Mouse (Mus musculus): ENCODE measurements around the gene Rdh19.

The Rdh19 gene

DNA sequence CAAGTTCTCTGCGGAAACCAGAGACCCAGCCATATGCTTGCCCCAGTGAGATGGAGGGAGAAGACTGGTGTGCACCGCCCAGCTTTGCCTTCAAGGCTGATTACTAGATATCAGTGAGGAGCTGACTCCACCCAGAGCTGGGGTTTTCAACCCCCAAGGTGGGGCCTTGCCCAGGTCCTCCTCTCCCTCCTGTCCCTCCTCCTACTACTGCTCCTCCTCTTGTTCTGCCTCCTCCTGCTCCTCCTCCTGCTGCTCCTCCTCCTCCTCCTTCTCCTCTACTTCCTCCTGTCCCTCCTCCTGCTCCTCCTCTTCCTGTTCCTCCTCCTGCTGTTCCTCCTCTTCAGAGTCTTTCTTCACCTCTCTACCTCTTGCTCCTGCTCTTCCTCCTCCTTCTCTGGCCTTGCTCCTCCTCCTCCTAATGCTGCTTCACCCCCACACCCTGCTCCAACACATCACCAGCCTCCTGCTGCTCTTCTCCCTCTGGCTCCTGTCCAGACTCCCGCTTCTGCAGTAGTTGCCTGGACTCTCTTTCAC is 29.5 kb downstream of the Rdh19 start:
- DNase-seq (ENCODE audit: low spot score), result peak; percentile 44

DNA sequence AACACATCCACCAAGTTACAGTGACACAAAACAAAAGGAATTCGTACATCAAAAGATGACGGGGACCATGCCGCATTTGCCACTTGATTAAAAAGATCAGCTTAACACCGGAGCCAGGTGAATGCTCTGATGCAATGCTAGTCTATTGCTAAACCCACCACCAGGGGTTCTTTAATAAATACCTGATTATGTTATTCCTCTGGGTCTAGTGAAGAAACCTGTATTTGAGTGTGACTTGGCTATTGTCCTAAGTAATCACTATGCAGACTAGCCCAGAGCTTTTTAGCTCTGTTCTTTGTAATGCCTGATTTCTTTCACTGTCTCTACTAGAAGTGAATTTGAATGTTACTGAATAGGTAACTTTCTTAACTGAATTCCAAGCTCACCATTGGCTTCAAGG is 31.3 kb downstream of the Rdh19 start:
- no peak for DNase-seq (ENCODE audit: low spot score)

DNA sequence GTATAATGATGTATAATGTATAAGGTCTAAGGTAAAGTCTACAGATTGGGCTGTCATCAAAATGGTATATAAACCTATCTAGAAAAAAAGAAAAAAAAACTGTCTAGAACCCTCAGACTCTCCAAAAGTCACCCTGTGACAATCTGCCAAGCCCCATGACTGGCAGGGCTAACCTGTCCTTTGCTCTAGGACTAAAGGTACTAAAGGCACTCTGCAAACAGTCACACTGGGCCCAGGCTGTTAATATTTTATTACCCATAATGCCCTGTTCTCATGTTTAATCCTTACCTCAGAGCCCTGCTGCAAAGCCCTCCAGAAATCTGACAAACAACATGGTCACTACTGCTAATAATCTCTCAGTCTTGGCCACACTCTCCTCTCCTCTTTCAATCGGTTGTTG is 36.8 kb downstream of the Rdh19 start:
- no peak for DNase-seq (ENCODE audit: low spot score)

DNA sequence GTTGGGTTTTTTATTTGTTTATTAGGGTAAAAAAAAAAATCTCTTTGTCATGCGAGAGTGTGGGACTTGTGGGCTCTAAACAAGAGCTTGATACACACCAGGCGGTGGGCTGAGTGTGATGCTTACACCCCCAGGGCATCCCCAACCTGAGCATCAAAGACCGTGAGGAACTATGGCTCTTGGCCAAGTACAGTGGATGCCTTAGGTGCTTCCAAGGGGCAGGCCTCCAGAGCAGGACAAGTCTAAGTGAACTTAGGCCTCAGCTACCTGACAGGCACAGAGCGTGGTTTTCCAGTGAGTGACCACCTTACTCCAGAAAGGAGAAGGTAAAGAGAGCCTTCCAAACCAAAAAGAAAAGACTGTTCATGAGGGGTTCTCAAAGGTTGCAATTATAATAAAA is 37.2 kb downstream of the Rdh19 start:
- no peak for DNase-seq (ENCODE audit: low spot score)

DNA sequence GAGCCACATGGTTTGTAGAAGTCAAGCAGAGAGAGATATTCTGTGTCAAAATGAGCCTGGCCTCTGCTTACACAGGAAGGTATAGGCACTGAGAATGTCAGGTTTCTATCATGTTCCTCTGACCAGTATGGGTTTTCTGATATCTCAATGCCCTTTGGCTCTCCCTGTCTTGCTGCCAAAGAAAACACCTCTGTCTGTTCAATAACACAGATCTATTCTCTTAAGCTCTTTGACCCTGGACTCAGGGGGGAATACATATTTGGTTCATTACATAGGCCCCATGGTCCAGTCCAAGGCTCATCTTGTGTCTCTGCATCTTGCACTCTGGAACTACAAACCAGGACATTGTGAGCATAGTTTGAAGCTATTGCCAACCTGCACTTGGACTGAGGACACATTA is 38.9 kb downstream of the Rdh19 start, which contains the start of gene Rdh7:
Rdh7 (minus strand) TSS at position 213 of the 400 bp plus-strand sequence.
- no peak for DNase-seq (ENCODE audit: low spot score)

DNA sequence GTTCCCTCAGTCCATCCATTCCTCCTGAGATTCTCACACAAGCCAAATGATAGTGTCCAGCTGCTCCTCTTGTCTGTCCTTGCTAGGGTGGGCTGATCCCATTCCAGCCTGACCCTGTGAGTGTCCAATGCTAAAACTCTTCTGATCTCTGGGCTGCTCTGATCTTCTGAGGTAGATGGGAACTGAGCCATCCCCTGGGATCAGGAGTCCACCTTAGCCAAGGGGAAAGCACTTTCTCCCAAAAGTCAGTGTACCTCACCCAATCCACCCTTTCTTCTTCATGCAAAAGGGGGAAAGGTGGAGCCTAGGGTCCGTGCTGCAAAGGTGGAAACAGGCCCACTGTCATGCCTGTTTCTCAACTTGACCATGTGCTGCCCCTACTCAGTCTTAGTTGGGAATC is 41.8 kb downstream of the Rdh19 start:
- no peak for DNase-seq (ENCODE audit: low spot score)

DNA sequence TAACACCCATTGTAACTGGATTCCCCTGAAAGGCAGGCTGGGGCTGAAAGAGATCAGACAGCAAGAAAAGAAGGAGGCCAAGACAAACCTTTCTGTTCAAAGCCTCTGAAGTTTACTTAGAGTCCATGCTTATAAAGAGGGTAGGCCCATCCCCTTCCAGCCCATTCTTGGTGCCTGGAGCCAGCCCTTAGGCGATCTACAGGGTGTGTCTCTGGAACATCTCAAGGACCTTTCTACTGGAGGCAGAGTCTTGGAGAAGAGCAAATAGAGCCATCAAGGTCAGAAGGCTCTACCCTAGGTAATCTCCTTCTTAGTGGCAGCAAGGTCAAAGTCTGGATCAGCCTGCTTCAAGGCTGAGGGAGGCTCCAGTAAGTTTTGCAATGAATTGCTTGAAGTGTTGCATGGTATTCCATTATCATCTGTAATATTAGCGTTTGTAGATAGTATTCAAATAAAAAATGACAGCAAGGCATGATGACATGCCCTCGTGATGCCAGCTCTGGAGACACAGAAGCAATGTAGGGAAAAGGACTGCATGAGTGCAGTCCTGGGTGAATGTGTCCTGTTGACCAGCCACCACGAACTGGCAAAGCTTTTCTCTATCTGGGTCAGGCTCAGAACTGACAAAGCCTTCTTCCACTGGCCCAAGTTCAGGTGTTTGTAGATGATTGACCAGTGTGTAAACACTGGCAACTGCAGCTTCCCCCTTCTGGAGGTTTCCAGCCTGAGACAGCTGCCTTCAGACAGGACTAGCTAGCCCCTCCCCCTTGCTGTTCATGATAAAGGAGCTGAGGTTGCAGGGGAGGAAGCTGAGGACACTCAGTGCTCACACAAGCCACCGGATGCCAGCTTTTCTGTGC is 43.7 kb downstream of the Rdh19 start:
- DNase-seq (ENCODE audit: low spot score), result peak; percentile 62

DNA sequence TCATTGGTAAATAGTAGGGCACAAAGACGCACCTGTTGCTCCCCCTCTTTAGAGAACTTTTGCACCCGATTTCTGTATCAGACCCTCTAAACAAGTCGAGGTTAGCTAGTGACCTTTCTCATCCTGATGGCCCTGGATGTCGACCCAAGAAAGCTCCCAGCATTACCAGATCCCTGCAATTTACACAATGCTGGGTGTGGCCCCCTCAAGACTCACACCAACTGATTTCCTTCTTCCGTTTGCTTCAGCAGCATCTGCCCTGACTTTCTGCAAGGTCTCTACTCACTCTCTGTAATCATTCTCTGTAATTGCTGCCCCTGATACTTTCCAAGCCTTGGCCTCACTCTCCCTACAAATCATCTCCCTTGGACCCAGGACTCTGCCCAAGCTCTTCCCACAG is 47.0 kb downstream of the Rdh19 start:
- DNase-seq (ENCODE audit: low spot score), result no peak

DNA sequence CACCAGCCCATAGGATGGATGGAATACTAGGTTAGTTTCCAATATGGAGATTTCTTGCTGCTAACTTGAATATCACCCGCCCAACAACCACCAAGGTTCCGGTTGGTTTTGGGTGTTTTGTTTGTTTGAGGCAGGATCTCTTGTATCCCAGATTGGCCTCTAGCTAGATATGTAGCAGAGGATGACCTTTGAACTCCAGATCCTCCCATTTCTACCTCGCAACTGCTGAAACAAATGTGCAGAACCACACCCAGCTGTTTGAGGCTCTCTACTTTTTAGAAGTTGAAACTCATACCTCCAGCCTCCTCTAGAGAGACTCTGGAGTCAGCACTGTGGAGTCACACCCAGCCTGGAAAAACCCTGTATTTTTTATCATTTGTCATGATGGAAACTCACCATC is 47.8 kb downstream of the Rdh19 start:
- DNase-seq (ENCODE audit: low spot score), result no peak

DNA sequence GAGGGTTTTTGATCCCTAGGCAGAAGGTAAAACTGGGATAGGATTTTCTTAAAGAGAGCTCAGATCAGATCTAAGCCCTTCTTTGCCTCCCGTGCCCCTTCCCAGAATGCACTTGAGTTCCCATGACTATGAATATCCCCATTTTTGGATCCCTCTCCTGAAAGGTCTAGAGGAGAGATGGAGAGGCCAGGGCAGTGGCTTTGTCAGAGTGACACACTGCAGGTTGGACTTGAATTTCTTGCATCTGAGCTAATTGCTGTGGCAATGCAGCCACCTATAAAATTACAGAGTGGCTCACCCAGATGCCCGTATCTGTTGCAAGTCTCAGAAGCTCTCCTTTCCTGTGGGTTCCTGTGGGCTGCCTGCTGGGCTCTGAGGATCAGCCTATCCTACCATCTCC is 48.5 kb downstream of the Rdh19 start, which contains the start of gene Sdr9c7:
Sdr9c7 (plus strand) TSS at position 301 of the 400 bp plus-strand sequence.
- DNase-seq (ENCODE audit: low spot score), result no peak

DNA sequence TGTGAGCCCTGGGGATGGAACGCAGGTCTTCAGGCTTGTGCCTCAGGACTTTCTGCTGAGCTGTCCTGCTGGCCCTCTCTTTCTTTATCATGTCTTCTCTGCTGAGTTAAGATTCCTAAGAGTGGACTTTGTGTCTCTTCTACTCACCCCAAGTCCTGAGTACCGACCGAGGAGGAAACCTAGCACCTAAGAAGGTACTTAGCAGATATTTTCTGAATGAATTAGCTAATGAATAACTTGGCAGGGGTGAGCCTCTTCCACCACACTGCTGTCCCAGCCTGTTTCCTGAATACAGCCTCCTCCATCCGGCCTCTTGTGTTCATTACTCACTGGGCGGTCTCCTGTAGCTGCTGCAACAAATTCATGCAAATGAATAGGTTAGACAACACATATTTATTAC is 50.1 kb downstream of the Rdh19 start:
- DNase-seq (ENCODE audit: low spot score), result no peak

DNA sequence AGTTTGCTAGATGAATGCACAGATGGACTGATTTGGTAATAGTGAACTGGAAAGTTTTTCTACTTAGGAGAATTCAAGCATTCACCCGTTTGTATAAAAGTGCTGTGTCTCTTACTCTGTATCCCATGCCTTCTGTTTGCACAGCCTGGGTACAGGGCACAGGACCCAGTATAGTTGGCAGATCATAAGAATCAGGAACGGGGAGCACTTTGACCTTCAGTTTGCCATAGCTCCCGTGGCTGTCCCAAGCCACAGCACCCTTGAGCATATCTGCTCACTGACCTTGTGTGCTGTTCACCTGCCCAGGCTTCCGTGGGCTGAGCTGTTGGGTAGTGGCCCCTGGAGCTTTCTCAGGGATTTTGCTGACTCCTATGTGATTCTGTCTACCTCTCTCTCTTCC is 52.0 kb downstream of the Rdh19 start:
- DNase-seq (ENCODE audit: low spot score), result no peak

DNA sequence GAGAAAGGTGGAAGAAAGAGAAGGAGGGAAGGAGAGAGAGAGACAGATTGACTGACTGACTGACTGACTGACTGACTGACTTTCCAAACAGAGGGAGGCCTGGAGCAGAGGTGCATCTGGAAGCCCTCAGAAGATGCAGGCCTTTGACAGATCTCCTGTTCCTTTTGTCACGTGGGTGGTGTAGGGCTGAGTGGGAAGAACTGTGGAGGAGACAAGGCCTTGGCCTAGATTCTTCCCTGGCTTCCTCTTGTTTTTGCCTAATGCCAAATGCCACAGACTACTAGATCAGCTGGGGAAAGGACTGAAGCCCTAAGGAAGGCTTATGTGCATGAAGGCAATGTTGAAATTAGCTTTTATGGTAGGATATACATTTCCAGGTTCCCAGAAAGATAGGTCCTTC is 53.4 kb downstream of the Rdh19 start:
- DNase-seq (ENCODE audit: low spot score), result no peak

DNA sequence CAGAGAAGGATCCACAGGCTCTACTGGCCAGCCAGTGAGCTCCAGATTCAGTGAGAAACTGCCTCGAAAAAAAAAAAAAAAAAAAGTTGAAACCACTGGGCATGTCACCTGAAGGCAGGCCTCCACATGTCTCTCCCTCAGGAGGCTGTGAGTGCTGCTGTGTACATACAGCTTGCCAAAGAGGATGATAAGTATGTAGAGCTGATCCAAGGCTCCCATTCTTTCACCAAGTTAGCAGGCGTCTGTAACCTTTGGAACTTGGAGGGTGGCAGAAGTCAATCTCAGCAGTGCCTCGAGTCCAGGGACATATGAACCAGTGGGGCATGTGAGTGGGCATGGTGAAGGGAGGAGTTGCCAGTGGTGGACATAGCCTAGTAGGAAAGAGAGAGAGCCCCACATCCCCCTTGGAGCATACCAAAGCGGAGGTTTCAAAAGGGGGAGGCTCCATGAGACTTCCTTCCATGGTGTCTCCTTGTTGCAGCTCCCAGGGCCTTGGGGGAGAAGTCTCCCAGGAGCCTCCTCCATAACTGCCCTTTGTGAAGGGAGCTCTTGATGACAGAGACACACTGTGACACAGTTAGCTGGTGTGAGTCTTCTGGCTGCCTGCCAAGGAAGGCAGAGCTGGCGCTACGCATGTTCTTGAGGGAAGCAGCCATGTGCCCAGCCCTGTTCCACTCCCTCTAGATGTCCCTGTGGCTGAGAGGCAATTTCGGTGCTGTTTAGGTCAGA is 55.2 kb downstream of the Rdh19 start:
- DNase-seq (ENCODE audit: low spot score), result peak; percentile 81

DNA sequence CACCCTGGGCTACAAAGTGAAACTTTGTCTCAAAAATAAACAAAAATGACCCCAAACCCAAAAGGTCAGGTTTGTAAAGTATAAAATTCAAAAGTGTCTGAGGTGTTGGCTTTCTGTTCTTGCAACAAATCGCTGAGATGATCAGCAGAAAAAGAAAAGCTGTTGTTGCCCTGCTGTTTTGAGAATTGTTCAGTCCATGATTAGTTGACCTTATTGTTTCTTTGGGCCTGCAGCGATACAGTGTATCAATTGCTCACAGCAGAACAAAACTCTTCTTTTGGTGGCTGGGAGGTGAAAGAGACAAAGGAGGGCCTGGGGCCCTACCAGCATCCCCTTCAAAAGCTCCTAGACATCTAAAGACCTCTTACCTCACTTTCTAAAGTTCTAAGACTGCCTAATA is 56.4 kb downstream of the Rdh19 start:
- DNase-seq (ENCODE audit: low spot score), result no peak

DNA sequence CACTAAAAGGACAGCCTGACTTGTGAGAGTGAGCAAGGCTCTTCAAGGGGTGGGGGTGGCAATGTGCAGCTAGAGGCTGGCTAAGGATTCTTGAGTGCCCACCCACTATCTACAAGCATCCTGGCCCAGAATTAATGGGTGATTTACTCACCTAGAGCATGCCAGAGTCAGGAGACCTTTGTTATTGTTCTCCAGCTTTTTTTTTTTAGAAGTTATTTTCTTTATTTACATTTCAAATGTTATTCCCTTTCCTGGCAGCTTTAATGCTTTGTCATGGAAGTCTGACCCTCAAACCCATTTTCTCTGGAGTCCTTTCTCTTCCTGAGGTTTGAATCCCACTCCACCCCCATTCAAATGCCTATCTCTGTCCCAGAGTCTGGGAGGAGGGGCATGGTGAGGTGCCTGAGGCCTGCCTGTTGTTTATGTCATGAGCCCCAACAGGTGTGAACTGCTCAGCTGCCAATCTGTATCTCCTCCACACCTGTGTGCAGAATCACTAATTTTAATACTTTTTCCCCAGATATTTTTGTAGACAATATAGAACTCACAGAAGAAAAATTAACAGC is 57.7 kb downstream of the Rdh19 start:
- no peak for DNase-seq (ENCODE audit: low spot score)

Data from urinary bladder, postnatal 14 days (tissue).